Mouse (Mus musculus): ENCODE measurements around the gene Ovol3.

DNA sequence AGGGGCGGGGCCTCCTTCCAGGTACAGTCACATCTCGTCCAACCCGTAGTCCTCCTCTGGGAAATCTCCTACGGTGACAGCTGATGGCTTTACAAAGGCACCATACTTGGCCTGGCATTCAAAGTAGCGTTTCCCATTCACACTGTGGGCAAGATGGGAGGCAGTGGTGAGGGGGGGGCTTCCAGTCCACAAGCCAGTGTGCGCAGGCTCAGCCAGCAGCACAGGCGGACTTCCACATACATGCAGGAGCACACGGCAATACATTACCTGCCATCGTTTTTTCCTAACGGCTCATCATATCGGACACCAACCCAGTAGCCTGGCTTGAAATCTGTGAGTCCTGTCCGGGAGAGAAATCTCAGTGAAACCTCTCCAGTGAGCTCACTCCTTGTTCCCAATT is 11.3 kb downstream of the Ovol3 start:
- TF ChIP-seq CTCF (IDR thresholded peaks at IDR 0.05; ENCODE audit: borderline replicate concordance, control insufficient read depth, extremely low read depth, insufficient read depth, low read length, poor library complexity) (no peak), POLR2A (IDR thresholded peaks at IDR 0.05; ENCODE audit: control insufficient read depth, extremely low read depth, insufficient read depth, low read length, poor library complexity) (no peak)
